Mouse (Mus musculus) cerebellum, adult 2 months (tissue): ENCODE results near the gene Fubp1.

Source experiments
- CTCF ChIP-seq: fragments of 200-500 bp; IDR thresholded peaks from 2 replicates; pipeline ENCODE4 v1.5.1; 2011; ENCODE audit warnings: low read depth, mild to moderate bottlenecking, control low read depth, low read length, moderate library complexity, borderline replicate concordance; ENCODE audit not compliant: insufficient read depth
- POLR2A ChIP-seq: fragments of 200-500 bp; IDR thresholded peaks from 2 replicates; pipeline ENCODE4 v1.6.1; 2011; ENCODE audit warnings: low read length, control low read depth, borderline replicate concordance; ENCODE audit not compliant: insufficient read depth

DNA sequence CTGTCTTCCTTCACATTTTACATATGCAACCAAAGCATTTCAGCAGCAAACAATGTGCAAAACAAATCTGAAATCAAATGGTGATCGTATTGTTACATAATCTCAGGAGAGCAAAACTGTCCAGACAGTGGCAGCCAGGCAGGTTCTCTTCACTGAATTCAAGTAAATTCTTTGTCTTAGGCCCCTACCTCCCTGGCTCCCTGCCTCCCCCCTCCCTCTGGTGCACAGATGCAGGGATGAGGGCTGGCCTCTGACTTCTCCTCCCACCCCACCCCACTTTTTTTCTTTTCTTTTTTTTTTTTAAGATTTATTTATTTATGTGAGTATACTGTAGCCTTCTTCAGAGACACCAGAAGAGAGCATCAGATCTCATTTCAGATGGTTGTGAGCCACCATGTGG, 50.1 kb downstream of the Fubp1 start:
- TF ChIP-seq CTCF (no peak), POLR2A (no peak)
